Mouse (Mus musculus): ENCODE data around the gene Tubd1. TPM values are rescaled to one million over a fixed set of nuclear protein-coding genes. Genes with fewer than 3 reads are reported as not detected.

The Tubd1 gene
- polyA plus RNA-seq, 1 experiment from 2014 or later: 7.3 TPM

DNA sequence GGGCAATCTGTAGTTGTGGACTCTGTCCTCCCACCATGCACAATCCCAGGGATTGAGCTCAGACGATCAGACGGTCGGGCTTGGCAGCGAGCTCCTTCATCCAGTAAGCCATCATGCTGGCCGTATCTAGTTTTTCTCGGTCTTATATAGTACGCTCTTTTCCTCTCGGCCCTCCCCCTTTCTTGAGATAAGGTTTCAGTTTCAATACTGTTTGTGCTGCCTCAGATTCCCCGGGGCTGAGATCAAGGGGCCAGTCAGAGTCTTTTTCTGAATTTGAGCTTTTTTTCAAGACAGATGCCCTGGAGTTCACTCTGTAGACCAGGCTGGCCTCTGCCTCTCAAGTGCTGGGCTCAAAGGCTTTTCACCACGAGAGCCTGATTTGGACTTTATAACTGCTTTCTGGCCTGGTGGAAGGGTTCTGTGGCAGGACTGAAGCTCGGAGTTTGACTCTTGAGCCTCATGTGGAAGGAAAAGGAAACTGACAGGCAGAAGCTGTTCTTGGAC is 36.5 kb downstream of the Tubd1 start:
- no peaks in the 10 kb centered on the region for H3K9me3 ChIP-seq (ENCODE audit: low read length)
- H3K36me3 ChIP-seq (ENCODE audit: insufficient read depth, low read length): no peaks in the 10 kb centered on the region
- 8% methylated on average over 11 of the region's 11 CpGs for WGBS
- ATAC-seq: peak; percentile 34
- DNase-seq (ENCODE audit: low spot score): peak; percentile 92
- TF ChIP-seq CTCF (IDR thresholded peaks at IDR 0.05) (peak; percentile 13; the same call in 1 of the 2 replicates), EP300 (IDR thresholded peaks at IDR 0.05) (peak; percentile 48)
- peak overlapping the region; percentile 93 for H3K27ac ChIP-seq (ENCODE audit: low read length)
- H3K4me2 ChIP-seq (replicated peaks; ENCODE audit: low read depth, low read length): peak overlapping the region; percentile 54
- H3K9ac ChIP-seq (replicated peaks; ENCODE audit: low read depth): peak overlapping the region; percentile 35
- no peaks in the 10 kb centered on the region for H3K27me3 ChIP-seq (replicated peaks; ENCODE audit: insufficient read depth, low read length)
- peak overlapping the region; percentile 23 for H3K4me3 ChIP-seq (ENCODE audit: low read depth, low read length)
- H3K4me1 ChIP-seq (ENCODE audit: insufficient read depth, low read depth, low read length): peaks cover 45% of the 10 kb centered on the region

DNA sequence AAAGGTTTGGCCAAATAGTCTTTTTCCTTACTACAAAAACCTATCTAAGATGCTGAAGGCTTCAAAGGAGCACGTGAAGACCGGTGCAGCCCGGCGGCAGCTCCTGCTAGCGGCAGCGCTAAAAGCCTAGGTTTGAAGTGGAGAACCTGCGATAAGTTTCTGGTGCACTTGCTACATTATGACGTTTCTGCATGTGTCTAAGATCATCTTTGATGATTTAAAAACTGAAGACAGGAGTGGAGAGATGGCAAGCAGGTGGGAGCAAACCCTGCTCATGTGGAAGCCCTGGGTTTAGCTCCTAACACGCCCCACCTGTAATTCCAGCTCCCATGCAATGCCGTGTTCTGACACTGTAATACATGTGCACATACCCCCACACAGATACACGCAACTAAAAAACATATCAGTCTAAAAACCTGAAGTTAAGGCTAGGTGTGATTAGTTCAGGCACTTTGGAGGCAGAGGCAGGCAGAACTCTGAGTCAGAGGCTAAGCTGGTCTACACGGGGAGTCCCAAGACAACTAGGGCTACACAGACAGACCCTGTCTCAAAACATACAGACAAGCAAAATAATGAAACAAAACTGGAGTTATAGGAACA is 37.3 kb downstream of the Tubd1 start:
- Histone ChIP-seq H3K27ac (ENCODE audit: low read length) (peak overlapping the region; percentile 93), H3K9ac (replicated peaks; ENCODE audit: low read depth) (no peak overlapping the region), H3K4me1 (ENCODE audit: insufficient read depth, low read depth, low read length) (peaks cover 38% of the 10 kb centered on the region), H3K4me3 (ENCODE audit: low read depth, low read length) (no peak overlapping the region), H3K4me2 (replicated peaks; ENCODE audit: low read depth, low read length) (peak overlapping the region; percentile 54), H3K36me3 (ENCODE audit: insufficient read depth, low read length) (no peaks in the 10 kb centered on the region), H3K27me3 (replicated peaks; ENCODE audit: insufficient read depth, low read length) (no peaks in the 10 kb centered on the region), H3K9me3 (ENCODE audit: low read length) (no peaks in the 10 kb centered on the region)
- WGBS: 70% methylated on average over 12 of the region's 12 CpGs
- ATAC-seq (no peak), DNase-seq (ENCODE audit: low spot score) (peak; percentile 42)
- TF ChIP-seq EP300 (IDR thresholded peaks at IDR 0.05) (no peak), CTCF (IDR thresholded peaks at IDR 0.05) (no peak; the same call in 1 of the 2 replicates)

DNA sequence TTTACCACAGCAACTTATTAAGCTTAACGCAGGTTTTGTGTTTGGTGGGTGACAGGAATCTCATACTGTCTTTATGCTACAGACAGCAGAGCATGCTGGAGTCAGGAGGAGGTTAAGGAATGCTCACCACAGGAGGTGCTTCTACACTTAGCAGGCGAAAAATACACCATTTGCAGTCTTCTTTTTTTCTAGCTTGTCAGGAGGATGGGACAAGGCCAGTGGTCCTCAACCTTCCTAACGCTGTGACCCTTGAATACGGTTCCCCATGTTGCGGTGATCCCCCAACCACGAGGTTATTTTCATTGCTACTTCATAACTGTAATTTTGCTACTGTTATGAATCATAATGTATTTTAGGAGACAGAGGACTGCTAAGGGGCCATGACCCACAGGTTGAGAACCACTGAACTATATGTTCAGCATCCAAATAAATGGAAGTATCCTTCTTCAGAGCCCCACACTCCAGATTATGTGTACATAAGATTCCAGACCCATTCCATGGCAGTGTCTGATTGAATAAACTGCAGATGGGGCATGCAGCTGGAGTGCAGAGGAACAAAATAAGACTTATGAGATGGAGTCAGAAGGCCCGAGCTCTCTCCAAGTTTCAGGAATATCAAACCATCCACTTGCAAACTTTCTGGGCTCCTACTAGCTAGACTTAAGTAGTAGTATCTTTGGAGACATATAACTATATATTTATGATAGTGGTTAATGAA is 37.9 kb downstream of the Tubd1 start:
- H3K9me3 ChIP-seq (ENCODE audit: low read length): no peaks in the 10 kb centered on the region
- no peaks in the 10 kb centered on the region for H3K27me3 ChIP-seq (replicated peaks; ENCODE audit: insufficient read depth, low read length)
- H3K27ac ChIP-seq (ENCODE audit: low read length): peak overlapping the region; percentile 93
- WGBS: 89% methylated on average over 7 of the region's 7 CpGs
- no peak for ATAC-seq
- H3K36me3 ChIP-seq (ENCODE audit: insufficient read depth, low read length): no peaks in the 10 kb centered on the region
- H3K4me2 ChIP-seq (replicated peaks; ENCODE audit: low read depth, low read length): 0 out of 2 replicates have a peak overlapping the region, but pooled peaks have one; percentile 60
- TF ChIP-seq CTCF (IDR thresholded peaks at IDR 0.05): no peak
- no peak for TF ChIP-seq EP300 (IDR thresholded peaks at IDR 0.05)
- DNase-seq (ENCODE audit: low spot score): no peak
- peaks cover 34% of the 10 kb centered on the region for H3K4me1 ChIP-seq (ENCODE audit: insufficient read depth, low read depth, low read length)
- H3K9ac ChIP-seq (replicated peaks; ENCODE audit: low read depth): no peak overlapping the region
- no peak overlapping the region for H3K4me3 ChIP-seq (ENCODE audit: low read depth, low read length)

DNA sequence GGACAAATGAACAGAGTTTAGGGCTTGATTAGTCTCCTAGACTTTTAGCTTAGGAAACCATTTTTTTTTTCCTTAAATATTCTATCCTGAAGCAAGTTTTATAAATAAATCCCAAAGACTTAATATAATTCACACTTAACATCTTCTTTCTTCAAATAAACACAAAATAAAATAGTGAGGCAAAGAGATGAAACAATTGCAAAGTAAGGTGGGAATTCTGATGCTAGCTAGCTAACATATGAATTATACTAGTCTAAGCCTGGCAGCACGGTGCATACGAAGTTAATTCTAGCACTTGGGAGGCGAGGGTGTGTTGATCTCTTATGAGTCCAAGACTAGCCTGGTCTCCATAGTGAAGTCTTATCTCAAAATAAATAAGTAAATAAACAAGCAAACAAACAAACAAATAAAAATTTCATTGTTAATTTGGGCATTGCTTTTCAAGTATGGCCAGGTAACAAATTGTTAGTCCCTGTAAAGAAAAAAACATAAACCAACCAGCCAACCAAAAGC is 38.6 kb downstream of the Tubd1 start:
- no peaks in the 10 kb centered on the region for H3K36me3 ChIP-seq (ENCODE audit: insufficient read depth, low read length)
- no peak for ATAC-seq
- 87% methylated on average over 3 of the region's 3 CpGs for WGBS
- H3K4me2 ChIP-seq (replicated peaks; ENCODE audit: low read depth, low read length): peak overlapping the region; percentile 60; the same call in 1 of the 2 replicates
- TF ChIP-seq EP300 (IDR thresholded peaks at IDR 0.05) (no peak), CTCF (IDR thresholded peaks at IDR 0.05) (no peak)
- no peak overlapping the region for H3K4me3 ChIP-seq (ENCODE audit: low read depth, low read length)
- H3K27ac ChIP-seq (ENCODE audit: low read length): no peak overlapping the region
- peaks cover 33% of the 10 kb centered on the region for H3K4me1 ChIP-seq (ENCODE audit: insufficient read depth, low read depth, low read length)
- no peak for DNase-seq (ENCODE audit: low spot score)
- no peaks in the 10 kb centered on the region for H3K27me3 ChIP-seq (replicated peaks; ENCODE audit: insufficient read depth, low read length)
- no peak overlapping the region for H3K9ac ChIP-seq (replicated peaks; ENCODE audit: low read depth)
- H3K9me3 ChIP-seq (ENCODE audit: low read length): no peaks in the 10 kb centered on the region

DNA sequence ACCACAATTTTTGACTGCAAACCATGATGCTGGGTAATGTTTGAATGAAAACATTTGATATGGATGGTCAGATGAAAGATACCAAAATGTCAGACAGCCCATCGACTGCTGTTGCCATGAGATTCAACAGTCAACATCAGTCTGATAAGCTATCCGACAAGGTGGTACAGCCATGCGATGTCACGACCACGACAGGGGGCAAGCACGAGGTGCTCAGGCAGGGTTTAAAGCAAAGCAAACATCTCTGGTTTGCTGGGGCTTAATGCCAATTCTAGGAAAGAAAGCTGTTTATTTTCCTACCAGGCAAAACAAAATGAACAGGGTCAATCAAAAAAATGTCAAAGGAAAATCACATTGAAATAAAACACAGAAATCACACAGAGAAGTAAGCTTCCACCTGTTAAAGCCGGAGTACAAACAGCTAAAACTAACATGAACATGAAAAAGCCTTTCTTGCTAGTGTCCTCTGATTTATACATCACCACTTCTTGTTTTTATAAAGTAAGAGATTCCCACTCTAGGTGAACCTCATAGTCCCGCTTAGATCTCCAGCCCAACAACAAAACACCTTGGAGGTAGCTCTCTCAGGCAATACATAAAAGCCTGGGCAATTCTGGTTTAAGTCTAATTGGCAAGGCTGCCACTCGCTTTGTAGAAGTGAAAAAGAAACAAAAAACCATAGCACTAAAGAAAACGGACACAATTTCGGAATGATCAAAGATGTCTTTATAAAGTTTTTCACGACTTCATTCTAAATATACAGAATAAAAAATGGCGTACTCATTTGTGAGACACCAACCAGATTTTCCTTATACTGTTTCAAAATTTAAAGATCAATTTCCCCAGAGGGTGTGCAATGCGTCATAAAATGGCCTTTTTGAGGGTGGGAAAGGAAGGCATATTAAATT is 39.5 kb downstream of the Tubd1 start:
- peak overlapping the region; percentile 97; the same call in 1 of the 2 replicates for H3K27ac ChIP-seq (ENCODE audit: low read length)
- H3K27me3 ChIP-seq (replicated peaks; ENCODE audit: insufficient read depth, low read length): no peaks in the 10 kb centered on the region
- H3K4me2 ChIP-seq (replicated peaks; ENCODE audit: low read depth, low read length): peak overlapping the region; percentile 60
- H3K36me3 ChIP-seq (ENCODE audit: insufficient read depth, low read length): no peaks in the 10 kb centered on the region
- peaks cover 28% of the 10 kb centered on the region for H3K4me1 ChIP-seq (ENCODE audit: insufficient read depth, low read depth, low read length)
- H3K4me3 ChIP-seq (ENCODE audit: low read depth, low read length): peak overlapping the region; percentile 57
- DNase-seq (ENCODE audit: low spot score) (no peak), ATAC-seq (no peak)
- no peaks in the 10 kb centered on the region for H3K9me3 ChIP-seq (ENCODE audit: low read length)
- 70% methylated on average over 14 of the region's 14 CpGs for WGBS
- no peak for TF ChIP-seq CTCF (IDR thresholded peaks at IDR 0.05)
- TF ChIP-seq EP300 (IDR thresholded peaks at IDR 0.05): no peak
- H3K9ac ChIP-seq (replicated peaks; ENCODE audit: low read depth): peak overlapping the region; percentile 81

Data from lung, postnatal 0 days (tissue).